Mouse (Mus musculus) WW6 (cell line): ENCODE data around the gene Rpusd4.

Experiments used
- DNase-seq: peaks from one replicate; pipeline ENCODE4 v3.0.0-alpha.2; 2013; ENCODE audit warnings: low read depth, low spot score

Gene Rpusd4

GRCm38 (mm10) chr9:35267146-35267975, at the start of gene Rpusd4, which contains the start of gene Fam118b:
Rpusd4 (plus strand) TSS chr9:35267865.
Fam118b (minus strand) TSS chr9:35267805.
- DNase-seq = peak; percentile 70

- no peak for DNase-seq
These were observed 49.7 kb upstream of the Rpusd4 start for GRCm38 (mm10) chr9:35217963-35218362.

GRCm38 (mm10) chr9:35223466-35223865, 44.2 kb upstream of the Rpusd4 start:
- DNase-seq = no peak

- DNase-seq = no peak
These were observed 39.0 kb upstream of the Rpusd4 start for GRCm38 (mm10) chr9:35228671-35229070.

GRCm38 (mm10) chr9:35235996-35236395, 31.7 kb upstream of the Rpusd4 start:
- DNase-seq = no peak

- DNase-seq = no peak
These were observed 29.3 kb upstream of the Rpusd4 start for GRCm38 (mm10) chr9:35238371-35238770.

- no peak for DNase-seq
These were observed 28.6 kb upstream of the Rpusd4 start for GRCm38 (mm10) chr9:35238915-35239571.

- no peak for DNase-seq
These were observed 27.9 kb upstream of the Rpusd4 start for GRCm38 (mm10) chr9:35239734-35240133.

- DNase-seq = no peak
These were observed 20.3 kb upstream of the Rpusd4 start for GRCm38 (mm10) chr9:35247405-35247804.

- DNase-seq = no peak
These were observed 18.2 kb upstream of the Rpusd4 start for GRCm38 (mm10) chr9:35249476-35249875.

GRCm38 (mm10) chr9:35257365-35257764, 10.3 kb upstream of the Rpusd4 start:
- DNase-seq = no peak

- no peak for DNase-seq
These were observed 5.2 kb upstream of the Rpusd4 start for GRCm38 (mm10) chr9:35262418-35262817.

GRCm38 (mm10) chr9:35263431-35263830, 4.2 kb upstream of the Rpusd4 start:
- DNase-seq = no peak

GRCm38 (mm10) chr9:35264509-35264908, 3.2 kb upstream of the Rpusd4 start:
- DNase-seq = no peak

GRCm38 (mm10) chr9:35267976-35268715, 481 bp downstream of the Rpusd4 start:
- no peak for DNase-seq

- no peak for DNase-seq
These were observed 10.2 kb downstream of the Rpusd4 start for GRCm38 (mm10) chr9:35277855-35278365.

- no peak for DNase-seq
These were observed 10.8 kb downstream of the Rpusd4 start for GRCm38 (mm10) chr9:35278451-35278850.

GRCm38 (mm10) chr9:35282006-35282850, 14.6 kb downstream of the Rpusd4 start:
- no peak for DNase-seq

- DNase-seq = no peak
These were observed 15.2 kb downstream of the Rpusd4 start for GRCm38 (mm10) chr9:35282851-35283200.

GRCm38 (mm10) chr9:35283415-35284069, 15.9 kb downstream of the Rpusd4 start:
- no peak for DNase-seq

GRCm38 (mm10) chr9:35284351-35284750, 16.7 kb downstream of the Rpusd4 start:
- no peak for DNase-seq
